Mouse (Mus musculus): ENCODE measurements around the gene Nkx2-5. TPM values are rescaled to one million over a fixed set of nuclear protein-coding genes. Genes with fewer than 3 reads are reported as not detected.

Nkx2-5 gene
- not detected in 2 replicates for total RNA-seq (2015)
- total RNA-seq (2017): not detected in 2 replicates

- ATAC-seq (replicated peaks; ENCODE audit: poor library complexity): no peak
These were observed at the start of gene Nkx2-5 for GRCm38 (mm10) chr17:26844909-26845148. TSS of gene Nkx2-5 (minus strand) at chr17:26845009.

DNA sequence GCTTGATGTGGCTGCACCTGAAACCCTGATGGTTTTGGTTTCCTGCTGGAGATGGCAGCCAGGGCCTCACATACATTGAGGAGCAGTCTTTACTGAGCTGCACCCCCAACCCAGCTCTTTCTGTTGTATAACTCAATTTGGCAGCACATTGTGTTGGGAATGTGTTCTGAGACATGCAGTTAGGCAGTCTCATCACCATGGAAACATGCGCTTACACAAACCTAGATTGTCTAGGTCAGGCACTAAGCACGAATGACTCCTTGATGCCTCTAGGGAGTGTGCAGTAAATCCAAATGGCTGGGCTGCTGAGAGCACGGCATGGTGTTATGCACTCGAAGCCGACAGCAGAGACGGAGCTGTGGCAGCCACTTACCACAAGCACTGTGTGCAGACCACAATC is 49.5 kb upstream of the Nkx2-5 start:
- no peak for ATAC-seq (replicated peaks; ENCODE audit: poor library complexity)

GRCm38 (mm10) chr17:26893492-26893891 is 48.7 kb upstream of the Nkx2-5 start:
- no peak for ATAC-seq (replicated peaks; ENCODE audit: poor library complexity)

DNA sequence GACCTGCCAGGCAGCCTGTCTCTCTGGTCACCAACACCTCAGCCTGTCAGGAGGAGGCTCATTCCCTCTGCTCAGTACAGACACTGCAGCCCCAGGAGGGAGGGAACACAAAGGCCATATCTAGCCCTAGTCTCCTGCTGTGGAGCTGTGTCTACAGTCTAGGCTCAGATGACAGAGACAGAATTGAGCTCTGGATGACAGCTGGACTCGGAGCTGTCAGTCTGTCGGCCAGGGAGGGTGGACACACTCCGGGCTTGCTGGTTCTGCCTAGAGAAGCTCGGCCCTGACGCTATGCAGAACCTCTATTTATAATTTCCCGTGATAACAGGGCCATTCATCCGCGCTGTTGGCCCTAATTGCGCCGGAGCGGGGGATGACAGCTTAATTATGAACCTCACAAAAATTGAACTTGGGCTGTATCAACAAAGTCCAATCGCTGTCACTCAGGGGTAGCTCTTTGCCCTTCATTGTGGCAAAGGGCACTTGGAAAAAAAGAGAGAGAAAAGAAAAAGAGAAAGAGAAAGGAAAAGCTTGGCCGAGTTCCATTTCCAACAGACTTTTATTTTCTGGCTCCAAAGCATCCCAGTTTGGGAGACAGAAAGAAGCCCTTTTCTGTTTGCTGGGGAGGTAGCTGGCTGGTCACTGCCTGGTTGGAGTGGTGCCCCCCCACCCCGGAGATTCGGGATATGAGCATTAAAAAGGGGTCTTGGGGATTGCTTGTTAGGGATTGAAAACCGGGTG is 48.0 kb upstream of the Nkx2-5 start:
- no peak for ATAC-seq (replicated peaks; ENCODE audit: poor library complexity)

- no peak for ATAC-seq (replicated peaks; ENCODE audit: poor library complexity)
These were observed 43.1 kb upstream of the Nkx2-5 start for GRCm38 (mm10) chr17:26887926-26888325.

DNA sequence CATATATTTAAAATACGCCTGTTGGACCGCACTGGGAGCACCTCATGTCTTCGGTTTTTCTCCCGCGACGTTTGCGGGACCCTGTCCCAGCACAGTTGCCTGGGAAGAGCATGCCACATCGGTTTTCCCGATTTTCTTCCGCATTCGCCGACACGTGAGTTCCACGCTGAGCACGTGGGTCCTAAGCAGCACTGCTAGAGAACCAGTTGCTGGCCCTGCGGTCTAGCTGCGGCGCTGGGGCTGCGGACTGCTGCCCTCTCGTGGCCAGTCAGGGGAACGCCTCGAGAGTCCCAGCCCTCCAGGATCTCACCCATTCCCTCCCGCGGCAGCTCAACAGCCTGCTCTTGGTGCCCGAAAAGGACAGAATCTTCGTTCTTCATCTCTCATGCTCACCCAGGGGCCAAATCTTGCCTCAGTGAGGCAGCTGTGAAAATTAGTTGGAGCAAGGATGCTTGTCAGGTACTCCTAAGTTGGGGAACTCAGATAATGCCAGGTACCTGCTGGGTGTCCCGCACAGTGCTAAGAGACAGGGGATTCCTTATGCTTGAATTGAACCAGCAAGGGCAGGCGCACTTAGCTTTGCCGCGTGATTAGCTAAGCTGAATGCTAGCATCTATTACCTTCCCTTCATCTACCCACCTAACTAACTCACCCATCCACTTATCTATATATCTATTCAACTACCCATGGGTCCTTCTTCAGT is 41.4 kb upstream of the Nkx2-5 start:
- ATAC-seq (replicated peaks; ENCODE audit: poor library complexity): peak; percentile 93

DNA sequence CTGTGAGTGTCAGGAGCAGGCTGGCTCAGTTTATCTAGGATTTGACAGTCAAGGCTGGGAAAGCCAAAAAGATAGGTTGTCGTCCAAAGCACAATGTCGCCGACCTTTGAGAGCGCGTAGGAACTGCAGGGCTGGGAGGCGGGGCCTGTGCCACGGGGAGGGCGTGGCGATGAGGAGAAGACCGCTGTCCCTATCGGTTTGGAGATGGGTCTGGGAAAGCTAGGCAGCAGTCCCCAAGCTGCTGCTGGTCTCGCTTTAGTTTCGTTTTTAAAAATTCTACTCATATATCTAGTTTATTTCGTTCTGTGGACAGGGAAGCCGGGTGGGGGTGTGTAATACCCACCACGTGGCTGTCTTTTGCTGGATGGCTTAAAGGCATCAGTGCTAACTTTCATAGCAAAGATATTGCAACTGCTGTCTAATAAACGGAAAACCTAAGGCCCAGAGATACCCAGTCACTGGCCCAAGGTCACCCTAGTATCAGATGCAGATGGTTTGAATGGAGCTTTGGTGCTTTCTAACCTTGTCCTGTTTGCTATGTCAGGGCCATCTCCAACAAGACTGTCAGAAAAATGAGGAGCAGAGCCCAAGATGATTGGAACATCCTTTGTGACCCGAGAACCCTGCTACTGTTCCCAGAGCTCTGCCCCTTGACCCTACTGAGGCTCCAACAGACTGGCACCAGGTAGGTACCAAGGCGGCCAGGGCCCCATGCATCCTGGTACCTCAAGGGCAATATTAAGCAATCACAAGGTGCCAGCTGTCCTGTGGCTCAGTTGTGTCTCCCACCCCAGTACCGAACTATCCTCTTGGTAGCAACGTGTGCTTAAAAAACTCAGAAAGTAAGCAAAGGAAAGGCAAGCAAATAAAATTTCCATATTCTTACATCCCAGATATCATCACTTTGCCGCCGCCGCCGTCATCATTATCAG is 40.5 kb upstream of the Nkx2-5 start:
- ATAC-seq (replicated peaks; ENCODE audit: poor library complexity): peak; percentile 90

DNA sequence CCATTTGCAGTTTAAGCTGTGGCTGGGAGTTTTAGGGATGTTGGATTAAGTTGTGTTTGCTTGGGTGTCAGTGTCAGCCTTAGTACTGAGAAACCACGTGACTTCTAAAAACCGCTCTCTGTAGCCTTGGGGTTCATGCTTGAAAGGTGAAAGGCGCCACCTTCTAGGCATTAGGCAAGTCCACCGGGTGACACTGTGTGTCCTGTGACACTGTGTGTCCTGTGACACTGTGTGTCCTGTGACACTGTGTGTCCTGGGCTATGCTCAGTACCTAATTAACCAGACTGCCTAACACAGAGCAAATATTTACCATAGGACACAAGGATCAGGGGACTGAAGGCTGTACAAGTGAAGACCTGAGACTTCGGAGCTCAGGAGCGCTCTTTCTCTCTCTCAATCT is 38.8 kb upstream of the Nkx2-5 start:
- ATAC-seq (replicated peaks; ENCODE audit: poor library complexity): no peak

DNA sequence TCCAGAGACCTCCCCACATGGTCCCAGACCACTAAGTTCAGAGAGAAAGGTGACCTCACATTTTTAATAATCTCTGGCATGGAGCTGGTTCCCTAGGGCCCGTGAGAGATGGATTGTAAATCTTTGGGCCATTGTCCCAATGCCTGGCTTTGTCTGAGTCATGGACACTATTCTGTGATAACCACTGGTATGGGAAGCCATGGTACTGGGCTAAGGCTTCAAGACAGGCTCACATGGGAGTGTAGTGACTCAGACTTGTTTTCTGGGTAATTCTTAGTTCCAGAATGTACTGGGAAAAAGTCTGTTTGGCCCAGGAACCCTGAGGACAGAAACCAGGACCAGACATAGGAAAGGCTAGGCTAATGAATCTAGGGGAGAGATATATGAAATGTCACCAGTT is 37.9 kb upstream of the Nkx2-5 start:
- ATAC-seq (replicated peaks; ENCODE audit: poor library complexity): no peak

GRCm38 (mm10) chr17:26879235-26879634 is 34.4 kb upstream of the Nkx2-5 start:
- ATAC-seq (replicated peaks; ENCODE audit: poor library complexity): no peak

GRCm38 (mm10) chr17:26877927-26878326 is 33.1 kb upstream of the Nkx2-5 start:
- no peak for ATAC-seq (replicated peaks; ENCODE audit: poor library complexity)

GRCm38 (mm10) chr17:26874542-26874941 is 29.7 kb upstream of the Nkx2-5 start:
- no peak for ATAC-seq (replicated peaks; ENCODE audit: poor library complexity)

GRCm38 (mm10) chr17:26873502-26873901 is 28.7 kb upstream of the Nkx2-5 start:
- no peak for ATAC-seq (replicated peaks; ENCODE audit: poor library complexity)

- ATAC-seq (replicated peaks; ENCODE audit: poor library complexity): no peak
These were observed 28.1 kb upstream of the Nkx2-5 start for GRCm38 (mm10) chr17:26872870-26873269.

DNA sequence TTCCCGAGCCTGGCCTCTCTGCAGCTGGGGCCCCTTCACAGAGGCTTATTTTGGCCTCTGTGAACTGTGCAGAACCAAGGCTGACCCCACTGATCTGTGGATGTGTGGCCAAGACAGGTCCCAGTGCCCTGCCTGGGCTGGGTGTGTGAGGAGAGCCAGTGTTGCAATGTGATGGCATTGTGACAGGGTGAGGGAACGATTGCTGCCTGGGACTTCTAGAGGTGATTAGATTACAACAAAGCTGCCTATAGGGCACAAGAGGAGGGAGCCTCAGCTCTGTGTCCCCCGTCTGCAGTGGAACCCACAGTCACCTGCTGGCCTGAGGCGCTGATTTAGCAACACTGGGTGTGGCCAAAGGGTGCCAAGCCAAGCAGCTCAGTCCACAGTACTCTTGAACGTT is 23.9 kb upstream of the Nkx2-5 start:
- no peak for ATAC-seq (replicated peaks; ENCODE audit: poor library complexity)

DNA sequence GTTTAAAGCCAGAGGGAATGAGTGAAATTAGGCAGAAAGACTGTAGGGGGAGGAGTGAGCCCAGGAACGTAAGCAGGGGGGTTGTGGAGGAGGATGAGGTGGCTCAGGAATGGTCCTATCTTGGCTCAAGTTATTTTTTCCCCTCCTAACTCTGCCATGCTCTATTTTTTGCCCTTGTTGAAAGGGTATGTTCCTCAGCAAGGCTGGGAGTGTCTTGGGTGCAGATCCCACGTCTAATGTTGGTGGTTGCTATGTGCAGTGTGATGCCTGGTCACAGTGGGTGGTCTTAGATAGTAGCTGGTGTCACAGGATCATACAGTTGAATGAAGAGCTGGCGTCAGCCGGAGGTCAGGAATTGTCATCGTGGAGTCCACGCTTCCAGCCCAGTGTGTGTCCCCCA is 20.3 kb upstream of the Nkx2-5 start:
- no peak for ATAC-seq (replicated peaks; ENCODE audit: poor library complexity)

DNA sequence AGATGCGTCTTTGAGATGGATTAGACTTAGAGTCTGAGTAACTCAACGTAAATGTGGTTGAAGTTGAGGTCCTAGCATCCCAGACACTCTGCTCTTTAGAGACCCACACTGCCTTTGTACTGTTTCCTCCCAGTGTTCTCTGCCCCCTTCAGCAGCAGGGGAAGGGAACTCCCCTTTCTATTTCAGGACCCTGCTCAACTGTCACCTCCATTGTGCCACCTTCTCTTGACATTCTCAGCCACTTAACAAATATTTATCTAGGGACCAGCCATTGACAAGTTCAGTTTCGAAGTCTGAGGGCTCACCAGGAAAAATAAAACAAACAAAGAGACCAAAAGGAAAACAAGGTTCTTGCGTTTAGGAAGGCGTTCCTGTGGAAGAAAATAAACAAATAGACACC is 19.5 kb upstream of the Nkx2-5 start:
- ATAC-seq (replicated peaks; ENCODE audit: poor library complexity): no peak

DNA sequence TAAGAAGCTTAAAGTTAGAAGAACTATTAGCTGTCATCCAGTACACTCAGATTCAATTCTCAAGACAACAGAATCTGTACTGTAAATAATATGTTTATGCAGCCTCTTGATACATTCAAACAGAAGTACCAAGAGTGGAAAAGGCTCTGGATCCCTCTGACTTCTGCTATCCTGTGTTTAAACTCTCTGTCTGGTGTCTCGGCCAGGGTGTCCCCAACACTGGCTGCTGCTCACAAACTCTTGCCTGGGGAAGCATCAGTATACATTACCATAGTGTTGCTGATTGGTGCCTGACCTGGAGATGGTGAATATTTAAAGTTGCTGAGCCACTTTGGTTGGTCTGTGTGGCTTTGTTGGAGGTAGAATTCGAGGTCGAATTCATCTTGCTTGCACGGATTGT is 17.0 kb upstream of the Nkx2-5 start:
- ATAC-seq (replicated peaks; ENCODE audit: poor library complexity): no peak

DNA sequence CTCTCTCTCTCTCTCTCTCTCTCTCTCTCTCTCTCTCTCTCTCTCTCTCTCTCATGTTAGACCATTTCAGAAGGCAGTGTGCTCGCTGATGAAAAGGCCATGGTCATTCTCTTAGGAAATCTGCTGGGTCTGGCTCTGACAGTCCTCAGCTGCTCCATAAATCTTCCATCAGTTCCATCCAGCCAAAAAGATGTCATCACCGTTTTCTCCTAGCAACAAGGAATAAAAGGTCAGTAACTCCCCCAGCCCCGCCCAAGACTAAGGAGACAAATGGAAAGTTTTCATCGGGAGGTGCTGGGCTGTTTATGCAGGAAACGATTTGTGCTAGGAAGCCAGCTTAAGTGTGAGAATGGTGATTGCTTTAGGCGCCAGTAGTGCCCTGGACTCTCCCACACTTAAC is 16.6 kb upstream of the Nkx2-5 start:
- no peak for ATAC-seq (replicated peaks; ENCODE audit: poor library complexity)

DNA sequence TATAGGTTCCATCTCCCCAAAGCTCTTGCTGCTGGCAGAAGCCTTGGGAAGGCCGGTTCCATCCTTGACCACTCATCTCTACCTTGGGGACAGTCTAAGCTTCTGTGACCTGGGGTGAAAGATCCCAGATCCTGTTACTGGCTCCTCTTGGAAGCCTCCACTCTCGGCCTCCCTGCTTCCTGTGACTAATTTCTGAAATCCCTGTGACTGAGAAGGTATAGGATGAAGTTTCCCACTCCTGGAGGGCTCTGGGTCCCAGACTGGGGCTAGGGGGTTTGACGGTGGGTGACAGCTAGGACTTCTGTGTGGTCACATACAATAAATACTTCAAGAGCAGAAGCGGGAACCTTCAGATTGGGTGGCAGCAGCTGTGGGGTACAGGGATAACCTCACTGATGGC is 16.1 kb upstream of the Nkx2-5 start:
- ATAC-seq (replicated peaks; ENCODE audit: poor library complexity): no peak

GRCm38 (mm10) chr17:26852262-26852661 is 7.5 kb upstream of the Nkx2-5 start:
- no peak; the same call in 1 of the 2 replicates for ATAC-seq (replicated peaks; ENCODE audit: poor library complexity)

DNA sequence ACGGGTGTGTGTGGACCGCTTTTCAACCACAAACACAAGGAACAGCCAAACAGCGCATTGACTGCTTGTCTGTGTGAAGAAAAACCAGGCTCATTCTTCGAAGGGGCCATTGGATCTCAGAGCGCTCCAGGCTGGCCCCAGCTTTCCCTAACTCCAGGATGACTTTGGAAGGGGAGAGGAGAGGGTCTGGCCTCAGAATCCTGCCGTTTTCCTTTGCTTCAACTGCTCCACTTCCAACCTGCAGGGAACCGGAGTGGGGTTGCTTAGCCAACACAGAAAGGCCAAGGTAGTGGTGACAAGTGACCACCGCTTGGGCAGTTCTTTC is 6.3 kb upstream of the Nkx2-5 start:
- no peak for ATAC-seq (replicated peaks; ENCODE audit: poor library complexity)

All from megakaryocyte progenitor cell, adult 5-6 weeks (primary cell).